Mouse (Mus musculus): ENCODE data around the gene Lpar3.

Lpar3 gene

GRCm38 (mm10) chr3:146260203-146260602 lies 39.4 kb downstream of the Lpar3 start:
- no peak for DNase-seq (ENCODE audit: low spot score in 2 of 2)

- DNase-seq (ENCODE audit: low spot score in 2 of 2), result no peak
Observed at GRCm38 (mm10) chr3:146260845-146261244, 40.1 kb downstream of the Lpar3 start.

GRCm38 (mm10) chr3:146262536-146262935 lies 41.8 kb downstream of the Lpar3 start:
- DNase-seq (ENCODE audit: low spot score in 2 of 2), result no peak

GRCm38 (mm10) chr3:146264146-146264545 lies 43.4 kb downstream of the Lpar3 start:
- no peak for DNase-seq (ENCODE audit: low spot score in 2 of 2)

GRCm38 (mm10) chr3:146265545-146266130 lies 44.9 kb downstream of the Lpar3 start:
- DNase-seq (ENCODE audit: low spot score in 2 of 2), result no peak

- DNase-seq (ENCODE audit: low spot score in 2 of 2), result no peak
Observed at GRCm38 (mm10) chr3:146268024-146268801, 47.5 kb downstream of the Lpar3 start.

- DNase-seq (ENCODE audit: low spot score in 2 of 2), result peak in 1 of 2 experiments; percentile 43
Observed at GRCm38 (mm10) chr3:146274503-146274902, 53.7 kb downstream of the Lpar3 start.

GRCm38 (mm10) chr3:146275360-146276025 lies 54.7 kb downstream of the Lpar3 start:
- DNase-seq (ENCODE audit: low spot score in 2 of 2), result no peak

GRCm38 (mm10) chr3:146276026-146276409 lies 55.3 kb downstream of the Lpar3 start:
- no peak for DNase-seq (ENCODE audit: low spot score in 2 of 2)

GRCm38 (mm10) chr3:146276991-146277390 lies 56.2 kb downstream of the Lpar3 start:
- no peak for DNase-seq (ENCODE audit: low spot score in 2 of 2)

- no peak for DNase-seq (ENCODE audit: low spot score in 2 of 2)
Observed at GRCm38 (mm10) chr3:146277456-146277855, 56.7 kb downstream of the Lpar3 start.

GRCm38 (mm10) chr3:146278195-146279140 lies 57.7 kb downstream of the Lpar3 start:
- no peak for DNase-seq (ENCODE audit: low spot score in 2 of 2)

GRCm38 (mm10) chr3:146283732-146284361 lies 63.1 kb downstream of the Lpar3 start:
- peak in 1 of 2 experiments; percentile 5 for DNase-seq (ENCODE audit: low spot score in 2 of 2)

- DNase-seq (ENCODE audit: low spot score in 2 of 2), result no peak
Observed at GRCm38 (mm10) chr3:146286118-146286517, 65.4 kb downstream of the Lpar3 start.

- no peak for DNase-seq (ENCODE audit: low spot score in 2 of 2)
Observed at GRCm38 (mm10) chr3:146291928-146292327, 71.2 kb downstream of the Lpar3 start.

GRCm38 (mm10) chr3:146292515-146292914 lies 71.8 kb downstream of the Lpar3 start:
- no peak for DNase-seq (ENCODE audit: low spot score in 2 of 2)

GRCm38 (mm10) chr3:146302451-146302850 lies 81.7 kb downstream of the Lpar3 start:
- DNase-seq (ENCODE audit: low spot score in 2 of 2), result peak in 1 of 2 experiments; percentile 13

- DNase-seq (ENCODE audit: low spot score in 2 of 2), result peak in 1 of 2 experiments; percentile 16
Observed at GRCm38 (mm10) chr3:146303194-146303593, 82.4 kb downstream of the Lpar3 start.

GRCm38 (mm10) chr3:146304556-146305405 lies 84.0 kb downstream of the Lpar3 start:
- DNase-seq (ENCODE audit: low spot score in 2 of 2), result peak in 1 of 2 experiments; percentile 39

GRCm38 (mm10) chr3:146307341-146307740 lies 86.6 kb downstream of the Lpar3 start:
- peak in 1 of 2 experiments; percentile 20 for DNase-seq (ENCODE audit: low spot score in 2 of 2)
